Mouse (Mus musculus) spleen, embryonic (tissue): ENCODE measurements around the gene Gcnt1.

ENCODE experiments used
- CTCF ChIA-PET: fragments of 350-600 bp; sonication (Branson Sonifier 250); formaldehyde crosslinking; loops from one replicate; lab custom pipeline; 2022; lab: Charles Lee

The Gcnt1 gene

DNA sequence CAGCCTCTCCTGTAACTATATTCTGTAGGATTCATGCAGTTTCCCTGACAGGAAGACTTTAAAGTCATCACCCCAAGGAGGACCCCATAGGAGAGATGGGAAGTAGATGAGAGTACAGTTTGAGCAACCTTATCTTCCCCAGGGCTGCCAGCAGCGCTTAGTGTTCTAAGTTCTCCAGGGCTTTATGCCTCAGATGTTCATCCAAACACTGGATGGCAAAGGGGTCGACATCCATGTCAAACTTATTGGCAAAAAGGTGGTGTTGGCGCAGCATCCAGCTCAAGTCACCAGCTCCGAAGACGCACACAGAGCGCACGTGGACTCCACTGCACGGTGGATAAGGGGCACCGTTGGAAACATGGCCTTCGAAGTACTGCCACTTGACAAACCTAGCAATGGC lies 43.7 kb downstream of the Gcnt1 start:
- CTCF ChIA-PET = no interaction called here

- CTCF ChIA-PET = no interaction called here
These were observed 44.7 kb downstream of the Gcnt1 start for GRCm38 (mm10) chr19:17327881-17328404.

- CTCF ChIA-PET = no interaction called here
These were observed 48.9 kb downstream of the Gcnt1 start for GRCm38 (mm10) chr19:17323689-17324241.

DNA sequence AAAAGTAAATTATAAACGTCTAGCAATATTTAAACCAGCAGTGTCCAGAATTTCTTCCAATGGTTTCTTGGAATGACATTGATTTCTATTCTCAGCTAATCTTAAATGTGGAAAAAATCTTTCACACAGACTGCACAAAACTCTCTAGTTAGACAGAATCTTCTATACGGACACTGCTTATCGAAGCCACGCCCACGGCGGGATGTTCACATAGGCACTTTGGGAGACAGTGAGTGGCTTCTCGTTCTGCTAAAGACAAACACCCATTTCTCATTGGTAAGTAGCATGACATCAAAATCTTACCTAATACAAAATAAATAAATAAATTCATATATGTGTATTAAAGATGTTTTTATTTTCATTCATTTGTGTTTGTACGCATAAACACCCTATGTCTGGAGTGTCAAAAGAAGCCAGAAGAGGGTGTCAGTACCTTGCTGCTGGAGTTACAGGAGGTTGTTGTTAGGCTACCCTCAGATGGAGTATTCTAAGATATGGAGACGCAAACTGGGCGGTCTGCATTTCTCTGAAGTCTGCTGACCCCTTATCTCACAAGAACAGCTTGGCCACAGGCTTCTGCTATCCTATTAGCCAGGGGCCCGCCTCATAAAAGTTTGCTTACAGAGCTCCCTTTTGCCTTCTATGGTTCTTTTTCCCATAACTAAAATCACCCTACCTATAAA lies 49.5 kb downstream of the Gcnt1 start:
- CTCF ChIA-PET = no interaction called here

GRCm38 (mm10) chr19:17319770-17320169 lies 52.9 kb downstream of the Gcnt1 start:
- CTCF ChIA-PET = interaction anchor here (0.5 to 0.9 kb wide), 2 partner anchors 26 to 101 kb away, joined by 3 read pairs; no protein-coding TSS in a partner anchor

DNA sequence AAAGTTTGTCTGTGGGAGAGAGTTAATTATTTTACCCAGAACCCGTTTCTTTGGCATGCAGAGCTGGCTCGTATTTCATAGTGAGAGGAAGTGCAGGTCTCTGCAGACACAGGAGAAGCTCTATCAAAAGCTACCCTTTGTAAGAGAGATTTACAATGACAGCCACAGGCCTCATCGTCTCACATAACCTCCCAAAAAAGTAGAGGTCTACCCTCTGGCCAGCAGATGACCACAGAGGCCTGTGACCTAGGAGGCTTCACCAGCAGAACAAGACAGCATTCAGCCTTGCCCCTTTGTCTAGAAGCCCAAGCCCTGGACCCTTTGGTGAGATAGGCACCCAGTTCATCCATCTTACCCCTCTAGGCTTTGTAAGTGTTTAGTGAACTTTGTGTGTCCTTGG lies 53.9 kb downstream of the Gcnt1 start:
- CTCF ChIA-PET = no interaction called here

DNA sequence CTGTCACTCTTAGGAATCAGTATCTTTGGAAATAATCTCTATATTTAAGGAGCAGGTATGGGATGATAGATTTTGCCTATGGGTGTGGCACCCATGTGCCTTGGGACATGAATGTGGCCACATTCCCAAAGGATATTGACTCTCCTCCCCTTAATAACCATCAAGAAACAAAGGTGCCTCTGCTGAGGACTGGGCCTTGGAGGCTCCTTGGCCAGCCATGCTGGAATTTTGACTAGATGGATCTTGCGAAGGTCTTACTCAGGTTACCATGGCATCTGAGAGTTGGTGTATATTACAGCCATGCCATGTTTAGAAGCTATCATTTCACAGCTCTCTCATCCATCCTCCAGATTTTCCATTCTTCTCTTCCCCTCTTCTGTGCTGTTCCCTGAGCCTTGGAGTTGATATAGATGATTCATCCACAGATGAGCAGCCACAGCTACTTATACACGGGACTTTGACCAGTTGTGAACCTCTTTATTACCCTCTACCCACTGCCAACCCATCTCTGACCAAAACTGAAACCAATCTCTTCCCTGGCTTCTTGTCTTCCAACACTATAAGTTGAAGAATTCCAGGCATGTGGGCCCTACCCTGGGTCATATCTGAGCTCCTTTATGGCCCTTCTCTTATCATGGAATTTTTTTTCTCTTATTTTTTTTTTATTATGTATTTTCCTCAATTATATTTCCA lies 56.2 kb downstream of the Gcnt1 start:
- CTCF ChIA-PET = interaction anchor here (0.7 kb wide), 1 partner anchor 51 kb away, joined by 4 read pairs; no protein-coding TSS in a partner anchor

DNA sequence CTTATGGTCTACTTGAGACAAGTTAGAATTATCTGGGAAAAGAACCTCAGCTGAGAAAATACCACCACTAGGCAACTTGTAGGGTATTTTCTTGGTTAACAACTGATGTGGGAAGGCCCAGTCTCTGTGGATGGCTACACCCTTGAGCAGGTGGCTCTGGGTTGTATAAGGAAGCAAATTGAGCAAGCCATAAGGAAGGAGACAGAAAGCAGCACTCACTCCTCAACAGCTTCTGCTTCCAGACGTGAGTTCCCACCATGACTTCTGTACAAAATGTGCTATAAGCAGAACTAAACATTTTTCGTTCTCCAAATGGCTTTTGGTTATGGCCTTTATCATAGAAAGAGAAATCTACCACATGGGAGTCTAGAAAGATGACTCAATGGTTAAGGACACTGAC lies 58.2 kb downstream of the Gcnt1 start:
- CTCF ChIA-PET = no interaction called here

DNA sequence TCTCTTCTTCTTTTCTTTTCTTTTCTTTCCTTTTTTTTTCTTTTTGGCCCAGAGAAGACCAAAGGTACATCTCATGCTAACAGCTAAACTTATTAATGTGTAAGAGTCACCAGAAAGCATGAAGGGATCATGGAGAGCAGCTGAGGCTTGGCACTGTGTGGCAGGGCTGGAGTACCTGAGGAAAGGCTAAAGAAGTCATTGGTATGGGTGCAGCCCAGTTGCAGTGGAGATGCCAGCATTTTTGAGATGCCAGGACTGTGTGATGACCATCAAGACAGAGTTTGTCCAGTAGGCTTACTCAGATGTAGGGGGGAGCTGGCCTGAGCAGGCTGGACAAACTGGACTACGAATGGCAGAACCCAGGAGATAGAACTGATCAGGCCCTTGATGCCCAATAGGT lies 58.9 kb downstream of the Gcnt1 start:
- CTCF ChIA-PET = no interaction called here

DNA sequence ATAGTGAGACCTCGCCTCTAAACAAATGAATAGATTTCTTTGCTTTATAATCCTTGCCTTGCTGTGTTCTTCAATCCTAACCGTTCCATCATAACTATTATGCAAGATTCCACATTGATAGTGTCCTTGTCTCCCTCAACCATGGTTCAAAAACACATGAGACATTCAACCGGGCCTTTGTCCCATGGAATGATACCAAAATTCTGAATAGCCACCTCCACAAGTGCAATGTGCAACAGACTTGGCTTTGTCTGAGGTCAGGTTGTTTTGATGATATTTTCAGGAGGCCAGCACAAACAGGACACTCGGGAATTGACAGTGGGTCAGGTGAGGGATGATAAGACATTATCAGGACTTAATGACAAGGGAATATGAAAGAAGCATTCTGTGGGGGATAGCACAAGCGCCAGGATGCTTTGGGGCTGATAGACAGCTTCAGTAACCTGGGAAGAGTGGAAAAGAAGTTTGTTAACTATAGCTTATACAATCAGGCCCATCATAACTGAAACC lies 59.9 kb downstream of the Gcnt1 start:
- CTCF ChIA-PET = interaction anchor here (0.6 kb wide), 1 partner anchor 47 kb away, joined by 6 read pairs; no protein-coding TSS in a partner anchor

DNA sequence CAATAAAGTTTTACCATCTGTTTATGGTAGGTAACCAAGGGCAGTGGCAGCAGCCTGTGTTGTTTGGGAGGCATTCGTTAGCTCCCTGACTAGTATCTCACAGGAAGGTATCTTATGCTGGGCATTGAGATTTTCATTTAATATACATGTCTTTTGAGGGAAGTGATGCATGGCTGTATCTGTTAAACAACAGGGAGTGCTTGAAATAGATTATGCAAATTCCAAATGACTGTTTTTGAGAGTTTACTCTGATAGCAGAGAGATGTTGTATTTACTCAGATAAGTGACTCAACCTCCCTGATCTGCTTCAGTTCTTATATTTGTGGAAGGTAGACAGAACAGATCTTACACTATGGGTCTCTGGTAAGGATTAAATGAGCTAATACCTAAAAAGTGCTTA lies 61.1 kb downstream of the Gcnt1 start:
- CTCF ChIA-PET = no interaction called here

DNA sequence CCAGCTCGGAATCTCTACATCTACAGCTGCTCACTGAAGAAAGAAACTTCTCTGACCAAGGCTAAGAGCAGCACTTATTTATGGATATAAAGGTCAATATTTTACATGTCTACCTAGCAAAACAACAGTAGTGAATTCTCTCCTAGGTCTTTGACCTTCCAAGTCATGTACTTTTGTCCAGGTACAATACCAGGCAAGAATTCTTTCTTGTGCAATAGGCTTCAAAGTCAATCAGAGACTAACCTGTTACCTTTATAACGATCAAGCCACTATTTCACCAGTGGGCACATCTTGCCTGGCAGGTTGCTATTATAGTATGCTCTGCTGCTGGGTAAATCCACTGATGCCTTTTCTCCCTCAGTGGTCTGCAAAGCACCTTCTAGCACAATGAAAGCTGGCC lies 61.6 kb downstream of the Gcnt1 start:
- CTCF ChIA-PET = no interaction called here

- CTCF ChIA-PET = no interaction called here
These were observed 76.6 kb downstream of the Gcnt1 start for GRCm38 (mm10) chr19:17296081-17296480.

GRCm38 (mm10) chr19:17295211-17295766 lies 77.4 kb downstream of the Gcnt1 start:
- CTCF ChIA-PET = no interaction called here

DNA sequence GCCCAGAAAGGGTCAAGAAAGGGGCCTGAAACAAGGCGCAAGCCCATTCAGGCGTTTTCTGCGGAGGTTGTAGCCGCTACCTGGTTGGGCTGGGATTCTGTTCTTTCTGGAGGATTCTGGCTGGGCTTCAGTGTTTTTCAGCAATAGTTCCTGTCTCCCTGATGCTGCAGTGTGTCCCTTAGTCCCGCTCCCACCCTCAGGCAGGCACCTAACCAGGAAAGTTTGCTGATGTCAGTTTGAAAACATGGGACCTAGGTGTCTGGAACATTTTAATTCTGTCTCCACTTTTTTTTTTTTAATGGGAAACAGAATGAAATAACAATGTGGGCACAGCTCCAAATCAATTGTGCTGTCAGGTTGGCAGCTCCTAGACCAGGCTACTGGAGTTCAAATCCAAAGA lies 78.5 kb downstream of the Gcnt1 start:
- CTCF ChIA-PET = interaction anchor here (0.7 kb wide), 1 partner anchor 110 kb away, joined by 3 read pairs; no protein-coding TSS in a partner anchor

- CTCF ChIA-PET = interaction anchor here (0.7 kb wide), 1 partner anchor 37 kb away, joined by 3 read pairs; no protein-coding TSS in a partner anchor
These were observed 83.1 kb downstream of the Gcnt1 start for GRCm38 (mm10) chr19:17289526-17289925.

DNA sequence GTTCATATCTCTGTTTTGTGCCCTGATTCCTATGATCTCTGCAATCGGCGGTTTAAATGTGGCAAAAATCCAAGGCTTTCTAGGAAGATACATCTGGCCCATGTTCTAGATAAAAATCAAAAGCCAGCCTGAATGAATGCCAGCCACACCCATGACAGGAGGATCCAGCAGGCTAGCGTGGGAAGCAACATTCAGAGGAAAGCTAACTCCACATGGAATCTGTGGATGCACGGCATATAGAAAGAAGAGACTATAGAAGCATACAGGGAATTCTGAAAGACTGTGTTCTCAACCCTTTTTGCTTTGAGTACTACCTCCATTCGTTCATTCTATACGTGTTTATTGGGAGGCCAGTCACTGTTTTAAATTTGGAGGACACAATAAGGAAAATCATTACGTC lies 86.6 kb downstream of the Gcnt1 start:
- CTCF ChIA-PET = no interaction called here

DNA sequence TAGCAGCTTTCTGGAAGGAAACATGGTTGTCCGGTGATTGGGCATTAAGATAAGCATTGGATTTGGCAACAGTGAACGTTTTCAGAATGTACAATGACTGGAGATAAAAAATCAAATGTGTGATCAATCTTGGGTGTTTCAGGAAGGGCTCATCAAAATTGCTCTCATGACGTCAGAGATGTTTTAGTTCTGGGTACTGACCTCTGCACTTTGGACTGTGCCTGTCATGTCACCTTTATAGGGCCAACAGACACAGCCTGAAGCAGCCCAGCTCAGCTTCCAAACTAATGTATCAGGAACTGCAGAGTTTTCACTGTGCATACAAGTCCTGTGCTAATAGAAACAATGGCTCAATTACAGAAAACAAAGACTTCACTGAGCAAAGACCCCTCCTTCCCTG lies 89.3 kb downstream of the Gcnt1 start:
- CTCF ChIA-PET = interaction anchor here (0.7 kb wide), 1 partner anchor 40 kb away, joined by 3 read pairs; no protein-coding TSS in a partner anchor

DNA sequence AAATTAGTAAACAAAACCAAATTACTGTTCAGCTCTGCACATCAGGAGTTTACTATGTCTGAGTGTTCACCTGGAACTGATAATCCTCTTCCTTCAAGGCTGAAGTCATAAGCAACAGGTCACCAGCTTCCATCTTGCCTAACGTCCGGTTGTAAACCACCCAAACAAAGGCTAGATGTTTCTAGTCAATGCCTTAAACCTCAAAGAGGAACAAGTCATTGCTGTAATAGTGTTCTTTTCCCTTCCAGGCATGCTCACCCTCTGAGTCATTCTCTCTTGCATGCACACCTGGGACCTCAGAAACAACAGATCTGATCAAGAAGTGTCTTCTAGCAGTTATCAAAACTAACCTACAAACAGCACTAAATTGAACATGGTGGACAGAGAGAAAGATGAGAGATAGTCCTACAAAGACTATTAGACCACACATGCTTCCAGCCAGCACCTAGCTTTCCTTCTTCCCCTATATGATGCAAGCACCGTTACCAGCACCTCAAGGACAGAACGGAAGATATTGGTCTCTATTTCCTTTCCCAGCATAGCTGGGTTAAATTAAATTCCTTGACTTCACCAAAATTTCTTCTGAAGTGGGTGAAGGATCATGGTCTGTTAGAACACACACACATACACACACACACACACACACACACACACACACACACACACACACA lies 94.1 kb downstream of the Gcnt1 start:
- CTCF ChIA-PET = no interaction called here
